Mouse (Mus musculus) adrenal gland, postnatal 25 days (tissue): ENCODE data around the gene Ugt1a1. TPM values are rescaled to one million over a fixed set of nuclear protein-coding genes. Genes with fewer than 3 reads are reported as not detected.
"Not testable (repeated sequence)": the region's sequence is repeated elsewhere in the genome, so short reads cannot be mapped to it uniquely, and the experiment has no call there.

Source experiments
- DNase-seq: peaks from one replicate; pipeline ENCODE4 v3.0.0; 2021; ENCODE audit warnings: mixed read lengths
- long read RNA-seq: library from polyadenylated mRNA; stranded (forward); transcript quantifications from one replicate; pipeline ENCODE4 v2.0.0, GENCODE M21; 2021
- total RNA-seq: library from RNA; stranded (reverse); gene quantifications from 2 replicates; pipeline ENCODE4 v1.2.3, GENCODE M21; 2021

The Ugt1a1 gene
- 27.4 and 28.3 TPM in 2 replicates for total RNA-seq
- long read RNA-seq, transcript Ugt1a1-201 (5 exons, 2,224 nt) = major isoform, 237 of 253 reads
- long read RNA-seq, partial matches to known transcripts = 0 of 253 reads
- long read RNA-seq, other reads (novel, unspliced or antisense) = 16 of 253 reads

DNA sequence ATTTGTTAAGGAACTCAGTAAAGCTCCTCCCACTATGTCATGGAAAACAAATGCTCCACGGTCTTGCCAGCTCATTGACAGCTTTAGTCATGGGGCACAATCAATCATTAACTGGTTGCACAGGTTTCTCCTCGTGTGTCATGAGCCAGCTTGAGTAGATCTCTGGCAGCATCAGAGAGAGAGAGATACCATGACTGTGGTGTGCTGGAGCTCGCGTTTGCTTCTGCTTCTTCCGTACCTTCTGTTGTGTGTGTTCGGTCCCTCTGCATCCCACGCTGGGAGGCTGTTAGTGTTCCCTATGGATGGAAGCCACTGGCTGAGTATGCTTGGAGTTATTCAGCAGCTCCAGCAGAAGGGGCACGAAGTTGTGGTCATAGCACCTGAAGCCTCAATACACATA is at the start of gene Ugt1a1:
Ugt1a1 (plus strand) TSS at position 148 of the 400 bp plus-strand sequence.
- DNase-seq = no peak

GRCm38 (mm10) chr1:88165711-88166110 is 46.0 kb upstream of the Ugt1a1 start, which contains the start of gene Ugt1a5:
Gene Ugt1a5, plus strand, starts transcription at chr1:88166012.
- DNase-seq = no peak

DNA sequence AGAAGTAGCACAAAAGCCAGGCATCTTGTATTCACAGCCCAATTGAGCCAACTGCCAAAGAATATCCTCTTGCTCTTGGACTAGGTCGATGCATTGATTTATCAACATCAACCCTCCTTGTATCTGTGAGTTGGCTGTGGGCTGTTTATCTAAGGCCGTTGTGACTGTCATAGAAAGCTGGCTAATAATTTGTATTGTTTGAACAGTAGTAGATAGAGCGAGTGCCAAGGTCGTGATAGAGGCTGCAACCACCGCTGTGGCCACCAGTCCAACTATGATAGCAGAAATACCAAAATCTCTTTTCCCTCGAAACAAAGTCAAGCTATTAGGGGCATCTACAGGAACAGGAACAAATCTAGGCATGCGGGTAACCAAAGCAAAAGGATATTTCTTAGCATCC is 39.6 kb upstream of the Ugt1a1 start:
- not testable (repeated sequence) for DNase-seq

DNA sequence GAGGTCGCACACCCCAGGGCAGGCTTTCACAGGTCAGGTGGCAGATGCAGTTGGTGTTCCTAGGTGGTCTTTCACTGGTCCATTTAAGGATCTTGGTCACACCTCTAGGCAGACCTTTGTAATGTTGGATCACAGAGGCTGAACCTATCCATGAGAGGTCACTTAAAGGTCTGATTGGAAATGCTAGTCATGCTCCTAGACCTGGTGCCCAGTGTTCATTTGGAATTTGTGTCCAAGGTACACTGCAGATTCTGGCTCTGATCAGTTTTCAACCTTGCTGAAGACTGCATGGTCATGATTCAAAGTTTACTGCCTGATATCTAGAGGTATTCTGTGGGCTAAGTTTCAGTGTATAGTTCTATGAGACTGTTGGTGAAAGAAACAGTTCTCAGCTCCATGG is 32.1 kb upstream of the Ugt1a1 start:
- DNase-seq = no peak

- DNase-seq = no peak
These were observed 25.3 kb upstream of the Ugt1a1 start for GRCm38 (mm10) chr1:88186325-88186935.

DNA sequence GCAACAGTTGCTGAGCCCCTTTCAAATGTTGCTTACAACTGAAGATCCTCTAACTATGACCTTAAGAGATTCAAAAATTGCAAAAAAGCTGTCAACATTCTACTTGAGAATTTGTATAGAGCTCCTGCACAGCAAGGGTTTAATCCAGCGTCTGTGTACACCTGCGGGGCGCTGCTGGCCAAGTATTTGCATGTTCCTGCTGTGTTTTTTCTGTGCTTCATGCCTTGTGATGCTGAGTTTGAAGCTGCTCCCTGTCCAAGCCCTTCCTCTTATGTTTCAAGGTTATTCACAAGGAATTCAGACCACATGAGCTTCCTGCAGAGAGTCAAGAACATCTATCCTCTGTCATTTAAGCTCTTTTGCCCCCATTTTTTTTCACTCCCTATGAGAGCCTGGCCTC is 19.6 kb upstream of the Ugt1a1 start:
- DNase-seq = no peak

DNA sequence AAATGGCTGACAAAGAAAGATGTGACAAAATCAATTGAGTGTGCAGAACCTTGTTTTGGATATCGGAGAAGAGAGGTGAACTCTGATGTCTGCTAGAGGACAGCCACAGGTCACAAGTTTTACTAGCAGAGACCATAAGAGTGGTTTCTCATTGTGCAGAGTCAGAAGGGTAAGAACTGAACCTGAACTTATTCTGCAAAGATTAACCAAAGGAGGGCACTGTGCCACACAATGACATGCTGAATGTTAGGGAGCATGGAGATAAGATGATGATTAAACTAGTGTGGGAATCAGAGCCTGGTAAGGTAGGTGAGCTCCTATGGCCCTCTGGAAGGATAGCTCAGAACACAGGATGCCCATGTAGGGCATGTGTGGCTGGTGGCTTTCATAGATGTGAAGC is 16.1 kb upstream of the Ugt1a1 start:
- no peak for DNase-seq

- no peak for DNase-seq
These were observed 14.3 kb upstream of the Ugt1a1 start for GRCm38 (mm10) chr1:88197443-88197842.

DNA sequence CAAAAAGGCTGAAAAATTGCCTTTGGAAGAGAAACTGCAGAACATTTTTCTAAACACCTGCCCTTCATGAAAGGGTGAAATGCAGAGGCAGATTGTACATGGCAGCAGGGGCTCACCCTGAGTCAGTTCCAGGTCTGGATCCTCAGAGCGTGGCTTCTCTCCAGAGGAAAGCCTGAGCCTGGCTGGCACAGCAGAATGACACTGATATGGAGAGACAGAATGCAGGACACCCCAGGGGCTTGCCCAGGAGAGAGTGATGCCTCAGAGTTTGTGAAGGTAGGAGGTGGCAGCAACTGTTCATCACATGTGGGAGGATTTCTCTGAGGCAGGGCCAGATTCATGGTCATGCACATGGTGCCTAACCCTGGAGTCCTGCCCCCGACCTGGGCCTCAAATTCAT is 11.8 kb upstream of the Ugt1a1 start:
- no peak for DNase-seq

- DNase-seq = no peak
These were observed 11.3 kb upstream of the Ugt1a1 start, which contains the start of gene Ugt1a2 for GRCm38 (mm10) chr1:88200456-88200855. Gene Ugt1a2, plus strand, starts transcription at chr1:88200601.

- DNase-seq = peak; percentile 81
These were observed 6.4 kb upstream of the Ugt1a1 start, which contains the start of gene Dnajb3 for GRCm38 (mm10) chr1:88205294-88205922. Gene Dnajb3, minus strand, starts transcription at chr1:88205782.

DNA sequence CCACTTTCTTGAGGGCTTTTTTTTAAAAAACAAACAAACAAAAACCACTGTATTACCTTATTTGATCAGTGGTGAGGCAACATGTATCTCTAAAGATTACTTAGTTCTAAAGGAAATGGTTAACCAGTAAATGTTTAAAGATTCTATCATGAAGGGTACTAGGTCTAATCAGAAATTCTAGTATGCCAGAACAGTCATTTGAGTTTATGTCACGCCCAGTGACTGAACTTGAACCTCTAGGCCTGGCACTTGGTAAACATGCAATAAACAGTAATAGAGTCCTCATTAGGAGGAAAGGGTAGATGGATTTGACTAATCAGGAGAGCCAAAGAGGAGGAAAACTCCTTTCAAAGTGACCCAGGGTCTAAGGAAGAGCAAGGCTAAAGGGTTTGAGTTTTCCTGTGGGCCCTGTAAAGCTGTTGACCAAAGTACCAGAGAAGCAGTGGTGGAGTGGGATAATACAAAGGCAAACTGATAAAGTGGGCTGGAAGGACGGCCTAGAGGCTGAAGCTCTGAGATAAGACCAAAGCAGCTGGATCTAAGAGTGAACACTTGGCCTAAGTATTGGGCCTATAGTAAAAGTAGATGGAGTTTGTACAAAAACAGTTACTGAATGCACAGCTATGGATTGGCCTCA is 4.8 kb upstream of the Ugt1a1 start:
- DNase-seq = no peak

GRCm38 (mm10) chr1:88212341-88213045 is 734 bp downstream of the Ugt1a1 start:
- DNase-seq = no peak

- no peak for DNase-seq
These were observed 1.3 kb downstream of the Ugt1a1 start for GRCm38 (mm10) chr1:88213061-88213460.

- DNase-seq = no peak
These were observed 2.2 kb downstream of the Ugt1a1 start for GRCm38 (mm10) chr1:88213766-88214461.

- no peak for DNase-seq
These were observed 2.7 kb downstream of the Ugt1a1 start for GRCm38 (mm10) chr1:88214462-88214952.

DNA sequence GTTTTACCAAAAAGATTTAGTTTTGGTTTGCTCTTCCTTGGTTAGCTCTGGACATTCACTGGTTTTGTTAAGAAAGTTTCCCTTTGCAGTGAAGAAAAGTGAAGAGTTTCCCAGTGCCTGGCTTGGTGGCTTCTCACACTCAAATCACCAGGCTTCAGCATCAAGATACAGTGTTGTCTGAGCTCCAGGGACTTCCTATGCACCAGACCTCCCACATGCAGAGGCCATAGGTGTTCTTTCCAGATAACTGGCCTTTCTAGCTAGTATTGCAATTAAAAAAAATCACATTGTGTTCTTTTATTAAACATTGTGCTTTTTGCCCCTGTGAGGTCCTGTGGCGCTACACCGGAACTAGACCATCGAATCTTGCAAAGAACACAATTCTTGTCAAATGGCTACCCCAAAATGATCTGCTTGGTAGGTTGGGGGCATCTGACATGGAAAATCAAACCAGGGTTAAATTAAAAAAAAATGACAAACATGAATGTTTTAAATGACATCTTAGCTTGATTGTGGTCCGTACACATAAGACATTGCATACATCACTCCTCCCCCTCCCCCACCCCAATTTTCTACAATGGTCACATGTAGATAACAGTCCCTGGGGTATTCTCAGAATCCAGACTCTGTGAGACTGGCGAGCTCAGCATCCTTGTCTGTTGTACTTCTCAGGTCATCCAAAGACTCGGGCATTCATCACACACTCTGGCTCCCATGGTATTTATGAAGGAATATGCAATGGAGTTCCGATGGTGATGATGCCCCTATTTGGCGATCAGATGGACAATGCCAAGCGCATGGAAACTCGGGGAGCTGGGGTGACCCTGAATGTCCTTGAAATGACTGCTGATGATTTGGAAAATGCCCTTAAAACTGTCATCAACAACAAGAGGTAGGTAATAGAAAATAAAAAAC is 4.0 kb downstream of the Ugt1a1 start:
- DNase-seq = no peak

GRCm38 (mm10) chr1:88216551-88216950 is 4.8 kb downstream of the Ugt1a1 start:
- DNase-seq = no peak

DNA sequence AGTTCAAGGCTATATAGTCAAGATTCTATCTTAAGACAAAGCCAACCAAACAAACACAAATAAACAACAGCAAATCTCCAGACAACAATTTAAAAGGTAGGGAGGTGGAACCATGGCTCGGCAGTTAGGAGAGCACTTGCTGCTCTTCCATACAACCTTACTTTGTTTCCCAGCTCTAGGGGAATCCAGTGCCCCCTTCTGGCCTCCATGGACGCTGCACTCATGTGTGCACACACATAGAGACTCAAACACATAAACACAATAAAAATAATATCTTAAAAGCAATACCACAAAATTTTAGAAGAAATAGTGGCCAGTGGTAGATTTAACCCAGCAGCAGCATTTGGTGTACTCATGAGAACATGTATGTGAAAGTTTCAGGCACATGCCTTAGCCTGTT is 5.4 kb downstream of the Ugt1a1 start:
- no peak for DNase-seq

DNA sequence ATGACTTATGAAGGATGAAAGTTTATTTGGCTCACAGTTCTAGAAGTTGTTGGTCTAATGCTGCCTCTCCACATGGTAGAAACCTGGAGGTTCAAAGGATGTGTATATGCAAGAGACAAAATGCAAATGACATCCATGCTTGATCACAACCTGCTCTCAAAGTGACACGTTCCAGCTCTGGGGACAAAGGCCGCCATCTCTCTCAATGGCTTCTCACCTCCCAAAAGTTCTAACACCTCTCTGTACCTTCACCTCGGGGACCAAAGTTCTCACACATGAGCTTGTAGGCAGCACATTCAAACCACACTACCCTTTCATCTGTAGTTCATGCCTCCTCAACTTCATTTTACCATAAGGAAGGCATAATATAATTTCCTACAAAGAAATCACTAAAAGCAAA is 5.8 kb downstream of the Ugt1a1 start:
- DNase-seq = no peak

- no peak for DNase-seq
These were observed 6.3 kb downstream of the Ugt1a1 start for GRCm38 (mm10) chr1:88218051-88218450.
